Mouse (Mus musculus): ENCODE results near the gene Cdh26.

DNA sequence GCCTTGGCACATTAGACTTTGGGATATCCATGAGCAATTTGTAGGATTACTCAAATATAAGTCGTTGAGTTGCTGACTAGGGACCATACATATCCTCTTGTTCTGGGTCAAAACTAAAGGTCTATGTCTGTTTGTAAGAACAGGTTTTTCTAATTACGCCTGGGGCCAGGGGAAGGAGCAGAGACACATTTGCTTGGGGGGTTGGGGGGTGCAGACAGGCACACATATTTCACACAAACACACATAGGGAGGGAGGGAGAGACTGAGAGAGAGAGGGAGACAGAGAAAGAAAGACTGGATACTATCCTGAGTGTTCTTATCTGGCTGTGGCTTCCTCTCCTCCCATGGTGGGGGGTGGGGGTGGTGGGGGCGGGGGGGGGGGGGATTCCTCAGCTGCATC lies 8.1 kb upstream of the Cdh26 start:
- TF ChIP-seq CTCF (IDR thresholded peaks at IDR 0.05; ENCODE audit: low read depth, low read length) = no peak
- TF ChIP-seq POLR2AphosphoS5 (IDR thresholded peaks at IDR 0.05; ENCODE audit: insufficient replicate concordance, low read depth, low read length) = no peak
- TF ChIP-seq TAL1 (conservative IDR thresholded peaks at IDR 0.05; ENCODE audit: low read depth, low read length) = no peak

Data from G1E (cell line).